Mouse (Mus musculus) stomach, embryonic 16.5 days (tissue): ENCODE measurements around the gene Actl6b. TPM values are rescaled to one million over a fixed set of nuclear protein-coding genes. Genes with fewer than 3 reads are reported as not detected.

ENCODE experiments used
- ATAC-seq: fragments of 200-750 bp; cut with Nextera tagmentation; 2 replicates; pipeline ENCODE4 v1.8.0; 2017; ENCODE audit warnings: moderate number of reproducible peaks, moderate TSS enrichment; ENCODE audit not compliant: insufficient read depth, low FRiP score
- H3K27ac ChIP-seq: fragments of 300-500 bp; sonication (generic); 2 replicates; pipeline ENCODE4 v1.5.1; 2014; ENCODE audit warnings: low read length
- H3K27me3 ChIP-seq: fragments of 300-500 bp; sonication (generic); 2 replicates; pipeline ENCODE4 v1.6.1; 2014; ENCODE audit warnings: low read length, control low read depth, mixed read lengths; ENCODE audit not compliant: control insufficient read depth, insufficient read depth
- H3K36me3 ChIP-seq: fragments of 300-500 bp; sonication (generic); 2 replicates; pipeline ENCODE4 v1.6.1; 2014; ENCODE audit warnings: low read length; ENCODE audit not compliant: control insufficient read depth, insufficient read depth
- H3K4me1 ChIP-seq: fragments of 300-500 bp; sonication (generic); 2 replicates; pipeline ENCODE4 v1.6.1; 2014; ENCODE audit warnings: low read length, control low read depth, mixed read lengths; ENCODE audit not compliant: control insufficient read depth, insufficient read depth
- H3K4me2 ChIP-seq: fragments of 300-500 bp; sonication (generic); 2 replicates; pipeline ENCODE4 v1.6.1; 2014; ENCODE audit warnings: low read depth, low read length, mixed read lengths
- H3K4me3 ChIP-seq: fragments of 300-500 bp; sonication (generic); replicated peaks from 2 replicates; pipeline ENCODE4 v1.5.1; 2014; ENCODE audit warnings: mild to moderate bottlenecking, low read length
- H3K9ac ChIP-seq: fragments of 300-500 bp; sonication (generic); 2 replicates; pipeline ENCODE4 v1.6.1; 2014; ENCODE audit warnings: low read length
- H3K9me3 ChIP-seq: fragments of 300-500 bp; sonication (generic); replicated peaks from 2 replicates; pipeline ENCODE4 v1.6.1; 2016; ENCODE audit warnings: low read length, control low read depth; ENCODE audit not compliant: control insufficient read depth
- WGBS: fragments of 180-500 bp; shearing (Covaris S2); extraction: QIAGEN DNeasy Blood & Tissue Kit; methylation state at CpG from one replicate; pipeline ENCODE4 v1.1.7; 2014; 5-methylcytosine and 5-hydroxymethylcytosine counted together
- polyA plus RNA-seq: library from polyadenylated mRNA; unstranded; fragments of >200 nt; fragmentation: Nextera tagmentation; extraction: Ambion mirVana; gene quantifications from 2 replicates; pipeline ENCODE4 v1.2.1, GENCODE M21; 2015

Gene Actl6b
- polyA plus RNA-seq, 1 experiment from 2014 or later, result 3.6 TPM

DNA sequence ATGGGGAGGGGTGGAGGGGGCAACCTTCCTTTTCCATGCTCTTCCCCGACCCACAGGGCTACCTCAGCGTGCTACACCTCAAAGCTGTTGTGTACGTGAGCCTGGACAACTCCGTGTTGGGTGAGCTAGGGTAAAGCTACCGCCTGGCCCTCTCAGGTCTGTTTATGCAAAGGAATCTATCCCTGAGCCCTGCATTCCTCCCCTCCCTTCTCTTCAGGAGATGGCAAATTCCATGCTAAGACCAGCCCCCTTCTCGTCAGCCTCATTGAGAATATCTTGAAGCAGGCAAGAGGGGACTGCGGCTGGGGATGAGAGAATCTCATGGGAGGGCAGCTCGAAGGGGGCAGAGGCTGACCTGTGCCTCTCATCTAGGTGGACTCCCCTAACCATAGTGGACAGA lies 29.4 kb downstream of the Actl6b start:
- WGBS, result 30% methylated on average over 8 of the region's 8 CpGs
- Histone ChIP-seq H3K36me3 (no peaks in the 10 kb centered on the region), H3K27me3 (0 out of 2 replicates have a peak, but pooled peaks cover 3% of the 10 kb centered on the region), H3K4me2 (no peak overlapping the region), H3K4me3 (no peak overlapping the region), H3K9me3 (0 out of 2 replicates have a peak, but pooled peaks cover 7% of the 10 kb centered on the region), H3K27ac (no peak overlapping the region), H3K4me1 (0 out of 2 replicates have a peak, but pooled peaks cover 6% of the 10 kb centered on the region), H3K9ac (no peak overlapping the region)
- no peak for ATAC-seq

DNA sequence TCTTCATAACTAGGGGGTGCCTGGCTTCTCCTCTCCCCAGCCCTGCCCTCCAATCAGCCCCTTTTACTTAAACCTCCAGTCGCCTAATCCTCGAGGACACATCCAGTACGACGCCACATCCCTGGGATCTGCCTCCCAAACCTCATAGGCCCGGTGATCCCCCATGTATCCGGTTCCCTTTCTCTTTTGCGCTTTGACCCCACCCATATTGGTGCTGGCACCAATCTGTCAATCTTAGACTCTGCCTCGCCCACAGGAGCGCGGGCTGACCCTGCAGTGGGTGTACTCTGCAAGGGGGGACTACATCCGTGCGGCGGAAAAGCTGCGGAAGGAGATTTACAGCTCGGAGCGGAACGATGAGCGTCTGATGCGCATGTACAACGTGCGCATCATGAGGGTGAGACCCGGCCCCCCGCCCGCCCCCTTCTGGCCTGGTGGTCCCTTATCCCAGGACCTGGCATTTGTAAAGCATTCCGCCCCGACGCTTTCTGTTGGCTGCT lies 30.4 kb downstream of the Actl6b start:
- no peaks in the 10 kb centered on the region for H3K36me3 ChIP-seq
- peak overlapping the region; percentile 45 for H3K4me3 ChIP-seq
- ATAC-seq, result peak; percentile 68; the same call in 1 of the 2 replicates
- no peak overlapping the region for H3K27ac ChIP-seq
- peak overlapping the region; percentile 67 for H3K9ac ChIP-seq
- 0 out of 2 replicates have a peak, but pooled peaks cover 7% of the 10 kb centered on the region for H3K9me3 ChIP-seq
- 9% methylated on average over 27 of the region's 27 CpGs for WGBS
- H3K4me2 ChIP-seq, result peak overlapping the region; percentile 63
- H3K4me1 ChIP-seq, result 0 out of 2 replicates have a peak, but pooled peaks cover 6% of the 10 kb centered on the region
- 0 out of 2 replicates have a peak, but pooled peaks cover 3% of the 10 kb centered on the region for H3K27me3 ChIP-seq

DNA sequence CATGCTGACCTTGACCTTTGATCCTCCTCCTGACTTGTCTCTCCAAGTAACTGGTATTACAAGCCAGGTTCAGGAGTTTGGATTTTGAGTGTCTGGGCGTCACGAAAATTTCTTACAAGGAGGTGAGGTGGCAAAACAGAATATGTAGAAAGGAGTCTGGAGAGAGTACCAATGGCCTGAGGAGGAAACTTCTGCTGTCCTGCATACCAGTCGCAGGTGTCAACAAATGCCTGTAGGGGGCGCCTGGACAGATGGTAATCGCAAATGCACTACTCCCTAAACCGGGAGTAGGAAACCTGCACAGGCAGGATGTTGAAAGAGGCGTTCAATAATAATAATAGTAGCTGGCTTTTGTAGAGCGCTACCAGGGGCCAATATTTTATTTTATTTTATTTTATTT lies 31.7 kb downstream of the Actl6b start:
- Histone ChIP-seq H3K9me3 (0 out of 2 replicates have a peak, but pooled peaks cover 7% of the 10 kb centered on the region), H3K4me1 (0 out of 2 replicates have a peak, but pooled peaks cover 6% of the 10 kb centered on the region), H3K9ac (no peak overlapping the region), H3K27ac (no peak overlapping the region), H3K36me3 (no peaks in the 10 kb centered on the region), H3K27me3 (0 out of 2 replicates have a peak, but pooled peaks cover 3% of the 10 kb centered on the region), H3K4me3 (no peak overlapping the region), H3K4me2 (no peak overlapping the region)
- WGBS, result 28% methylated on average over 8 of the region's 8 CpGs
- no peak for ATAC-seq

DNA sequence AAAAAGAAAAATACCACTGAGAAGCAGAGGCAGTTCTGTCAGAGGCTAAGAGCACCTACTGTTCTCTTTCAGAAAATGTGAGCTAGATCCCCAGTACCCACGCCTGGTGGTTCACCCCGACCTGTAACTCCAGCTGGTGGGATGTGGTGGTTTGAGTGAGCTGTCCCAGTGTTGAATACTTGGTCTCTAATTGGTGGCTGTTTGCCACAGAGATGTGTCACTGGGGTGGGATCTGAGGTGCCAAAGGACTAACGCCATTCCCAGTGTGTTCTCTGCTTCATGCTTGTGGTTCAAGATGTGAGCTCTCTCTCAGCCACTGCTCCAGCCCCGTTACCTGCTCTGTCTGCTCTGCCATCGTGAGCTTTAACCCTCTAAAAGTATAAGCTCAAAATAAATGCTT lies 37.2 kb downstream of the Actl6b start:
- H3K4me2 ChIP-seq, result no peak overlapping the region
- H3K9me3 ChIP-seq, result 0 out of 2 replicates have a peak, but pooled peaks cover 7% of the 10 kb centered on the region
- 81% methylated on average over 5 of the region's 5 CpGs for WGBS
- no peaks in the 10 kb centered on the region for H3K36me3 ChIP-seq
- ATAC-seq, result no peak
- no peak overlapping the region for H3K4me3 ChIP-seq
- no peak overlapping the region for H3K27ac ChIP-seq
- H3K27me3 ChIP-seq, result no peaks in the 10 kb centered on the region
- H3K4me1 ChIP-seq, result no peaks in the 10 kb centered on the region
- no peak overlapping the region for H3K9ac ChIP-seq

DNA sequence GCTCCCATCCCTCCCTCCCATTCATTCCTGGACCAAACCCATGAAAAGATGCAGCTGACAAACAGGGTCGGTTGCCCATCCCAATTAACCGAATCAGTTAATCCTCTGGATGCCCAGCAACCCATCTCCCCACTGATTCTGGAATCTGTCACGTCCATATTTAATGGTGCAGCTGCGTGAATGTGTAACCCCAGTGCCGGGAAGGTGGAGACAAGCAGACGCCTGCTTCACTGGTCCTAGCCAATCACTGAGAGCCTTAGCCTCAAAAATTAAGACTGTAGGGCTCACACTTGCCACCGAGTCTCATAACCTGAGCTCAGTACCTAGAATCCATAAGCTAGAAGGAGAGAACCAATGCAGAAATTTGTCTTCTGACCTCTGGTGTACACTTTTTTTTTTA lies 42.6 kb downstream of the Actl6b start:
- Histone ChIP-seq H3K36me3 (no peaks in the 10 kb centered on the region), H3K4me2 (no peak overlapping the region), H3K27ac (no peak overlapping the region), H3K9me3 (no peaks in the 10 kb centered on the region), H3K9ac (no peak overlapping the region), H3K4me3 (no peak overlapping the region), H3K4me1 (peaks cover 14% of the 10 kb centered on the region), H3K27me3 (no peaks in the 10 kb centered on the region)
- 78% methylated on average over 7 of the region's 7 CpGs for WGBS
- ATAC-seq, result no peak

DNA sequence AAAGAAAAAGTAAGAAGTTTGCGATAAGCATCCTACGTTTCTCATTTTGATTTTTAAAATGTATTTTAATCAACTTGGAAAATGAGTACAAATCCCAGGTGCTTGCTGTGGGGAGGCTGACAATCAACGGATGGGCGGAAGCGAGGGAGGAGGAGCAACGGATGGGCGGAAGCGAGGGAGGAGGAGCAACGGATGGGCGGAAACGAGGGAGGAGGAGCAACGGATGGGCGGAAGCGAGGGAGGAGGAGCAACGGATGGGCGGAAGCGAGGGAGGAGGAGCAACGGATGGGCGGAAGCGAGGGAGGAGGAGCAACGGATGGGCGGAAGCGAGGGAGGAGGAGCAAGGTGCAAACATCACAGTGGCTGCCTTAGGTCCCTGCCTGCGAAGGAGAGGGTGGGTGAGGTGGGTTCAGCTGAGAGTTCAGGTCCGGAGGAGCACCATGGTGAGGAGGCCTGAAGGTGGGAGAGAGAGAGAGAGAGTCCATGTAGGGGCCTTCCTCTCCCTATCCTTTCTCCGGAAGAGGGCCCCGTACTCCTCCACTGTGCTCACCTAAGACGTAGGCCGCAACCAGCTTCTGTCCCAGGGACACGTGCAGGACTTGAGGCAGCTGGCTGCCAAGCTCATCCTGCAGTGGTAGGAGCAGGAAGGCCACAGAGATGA lies 43.4 kb downstream of the Actl6b start:
- no peak overlapping the region for H3K27ac ChIP-seq
- H3K27me3 ChIP-seq, result no peaks in the 10 kb centered on the region
- ATAC-seq, result no peak
- H3K9me3 ChIP-seq, result no peaks in the 10 kb centered on the region
- H3K4me2 ChIP-seq, result peak overlapping the region; percentile 45
- peaks cover 14% of the 10 kb centered on the region for H3K4me1 ChIP-seq
- no peaks in the 10 kb centered on the region for H3K36me3 ChIP-seq
- H3K4me3 ChIP-seq, result peak overlapping the region; percentile 18
- 34% methylated on average over 30 of the region's 30 CpGs for WGBS
- peak overlapping the region; percentile 58; the same call in 1 of the 2 replicates for H3K9ac ChIP-seq

DNA sequence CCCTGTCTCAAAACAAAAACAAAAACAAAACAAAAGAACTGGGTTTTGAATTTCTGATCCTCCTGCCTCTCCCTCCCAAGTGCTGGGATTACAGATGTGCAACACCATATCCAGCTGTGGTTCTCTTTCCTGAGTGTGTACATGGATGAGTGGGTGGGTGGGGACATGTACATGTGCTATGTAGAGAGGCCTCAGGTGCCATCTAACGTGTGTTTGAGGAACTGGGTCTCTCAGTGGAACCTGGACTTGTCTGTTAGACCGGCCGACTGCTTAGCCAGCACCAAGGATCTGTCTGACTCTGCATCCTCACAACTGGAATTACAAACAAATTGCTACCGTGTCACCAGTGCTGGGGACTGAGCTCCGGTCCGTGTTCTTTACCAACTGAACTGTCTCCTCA lies 44.3 kb downstream of the Actl6b start:
- no peak overlapping the region for H3K4me3 ChIP-seq
- H3K36me3 ChIP-seq, result no peaks in the 10 kb centered on the region
- no peaks in the 10 kb centered on the region for H3K9me3 ChIP-seq
- peaks cover 14% of the 10 kb centered on the region for H3K4me1 ChIP-seq
- no peak overlapping the region for H3K27ac ChIP-seq
- no peak overlapping the region for H3K4me2 ChIP-seq
- no peak for ATAC-seq
- H3K9ac ChIP-seq, result no peak overlapping the region
- WGBS, result 86% methylated on average over 6 of the region's 6 CpGs
- H3K27me3 ChIP-seq, result no peaks in the 10 kb centered on the region

DNA sequence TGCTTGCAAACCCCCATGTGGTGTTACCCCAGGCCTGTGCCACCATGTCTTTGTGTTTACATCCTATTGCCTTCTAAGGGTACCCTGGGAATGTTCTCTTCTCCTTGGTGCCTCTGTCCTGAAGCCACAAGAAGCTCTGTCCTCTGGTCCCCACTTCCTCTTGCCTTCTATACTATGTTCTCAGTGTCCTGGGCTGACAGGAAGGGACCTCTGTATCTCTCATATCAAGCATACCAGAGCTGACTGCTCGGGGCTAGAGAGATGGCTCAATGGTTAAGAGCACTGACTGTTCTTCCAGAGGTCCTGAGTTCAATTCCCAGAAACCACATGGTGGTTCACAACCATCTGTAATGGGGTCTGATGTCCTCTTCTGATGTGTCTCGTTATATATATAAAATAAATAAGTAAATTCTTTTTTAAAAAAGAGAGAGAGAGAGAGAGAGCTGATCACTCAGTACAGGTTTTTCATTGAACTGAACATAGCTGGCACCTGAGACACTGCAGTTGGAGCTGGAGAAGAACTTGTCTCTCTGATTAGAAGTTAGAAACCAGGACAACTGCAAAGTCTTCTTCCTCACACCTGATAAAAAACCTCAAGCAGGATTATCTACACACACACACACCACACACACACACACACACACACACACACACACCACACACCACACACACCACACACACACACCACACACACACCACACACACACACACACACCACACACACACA lies 44.9 kb downstream of the Actl6b start:
- Histone ChIP-seq H3K9me3 (no peaks in the 10 kb centered on the region), H3K27ac (no peak overlapping the region), H3K27me3 (no peaks in the 10 kb centered on the region), H3K4me2 (no peak overlapping the region), H3K36me3 (no peaks in the 10 kb centered on the region), H3K9ac (no peak overlapping the region), H3K4me3 (no peak overlapping the region), H3K4me1 (peaks cover 14% of the 10 kb centered on the region)
- ATAC-seq, result no peak
- WGBS, result 82% methylated on average over 2 of the region's 2 CpGs

DNA sequence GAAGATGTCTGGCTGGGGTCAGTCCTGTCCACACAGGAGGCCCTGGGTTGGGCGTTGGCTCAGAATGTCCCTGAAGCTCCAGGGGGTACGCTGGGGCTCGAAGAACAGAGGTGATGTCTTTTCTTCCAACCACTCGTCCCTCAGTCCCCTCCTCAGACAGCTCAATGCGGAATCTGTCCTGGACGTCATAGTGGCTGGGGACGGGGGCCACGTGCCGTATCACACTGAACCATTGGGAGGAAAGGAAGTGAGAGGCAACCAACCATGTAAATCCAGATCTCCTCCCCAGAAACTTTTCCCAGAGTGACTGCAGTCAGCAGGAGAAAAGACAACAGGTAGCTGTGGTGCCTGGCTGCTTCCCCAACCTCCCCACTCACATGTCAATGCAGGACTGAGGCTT lies 46.3 kb downstream of the Actl6b start:
- H3K9ac ChIP-seq, result peak overlapping the region; percentile 91
- H3K9me3 ChIP-seq, result no peaks in the 10 kb centered on the region
- H3K27me3 ChIP-seq, result no peaks in the 10 kb centered on the region
- 64% methylated on average over 9 of the region's 9 CpGs for WGBS
- H3K36me3 ChIP-seq, result no peaks in the 10 kb centered on the region
- no peak overlapping the region for H3K27ac ChIP-seq
- peaks cover 14% of the 10 kb centered on the region for H3K4me1 ChIP-seq
- H3K4me3 ChIP-seq, result peak overlapping the region; percentile 81
- H3K4me2 ChIP-seq, result peak overlapping the region; percentile 92
- ATAC-seq, result no peak
